Mouse (Mus musculus): ENCODE measurements around the gene Erc2. TPM values are rescaled to one million over a fixed set of nuclear protein-coding genes. Genes with fewer than 3 reads are reported as not detected.

Erc2 gene
- polyA plus RNA-seq, 1 experiment from 2014 or later, result 1.4 TPM

DNA sequence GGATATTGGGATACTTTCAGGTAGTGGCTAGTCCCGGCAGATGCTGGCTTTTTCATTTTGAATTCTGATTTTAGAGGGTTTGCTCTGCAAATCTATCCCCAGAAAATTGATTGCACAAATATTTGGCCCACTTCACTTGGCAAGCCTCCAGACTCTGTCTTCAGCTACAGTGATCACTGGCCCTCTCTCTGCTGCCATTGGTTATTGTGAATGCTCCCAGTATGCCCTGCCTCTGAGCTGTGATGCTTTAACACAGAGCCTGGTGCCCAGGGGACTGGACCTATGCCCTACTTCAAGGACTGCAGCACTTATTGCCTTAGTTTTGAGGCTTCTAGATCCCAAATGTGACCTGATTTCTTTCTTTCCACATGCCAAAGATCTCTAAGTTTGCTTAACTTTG, 686.4 kb downstream of the Erc2 start:
- Histone ChIP-seq H3K4me1 (ENCODE audit: control insufficient read depth, low read depth, low read length) (no peaks in the 10 kb centered on the region), H3K27me3 (ENCODE audit: control insufficient read depth, insufficient read depth, low read depth, low read length) (no peaks in the 10 kb centered on the region), H3K9ac (ENCODE audit: low read depth, low read length) (no peak overlapping the region), H3K36me3 (ENCODE audit: control insufficient read depth, insufficient read depth) (no peaks in the 10 kb centered on the region), H3K27ac (ENCODE audit: low read length) (no peak overlapping the region), H3K4me2 (ENCODE audit: low read depth, low read length) (no peak overlapping the region), H3K9me3 (replicated peaks; ENCODE audit: control insufficient read depth, low read length) (no peaks in the 10 kb centered on the region), H3K4me3 (ENCODE audit: low read depth, low read length) (no peak overlapping the region)
- no peak for ATAC-seq (ENCODE audit: low read depth)
- WGBS (ENCODE audit: insufficient replicate concordance), result 42% methylated on average over 1 of the region's 1 CpGs

DNA sequence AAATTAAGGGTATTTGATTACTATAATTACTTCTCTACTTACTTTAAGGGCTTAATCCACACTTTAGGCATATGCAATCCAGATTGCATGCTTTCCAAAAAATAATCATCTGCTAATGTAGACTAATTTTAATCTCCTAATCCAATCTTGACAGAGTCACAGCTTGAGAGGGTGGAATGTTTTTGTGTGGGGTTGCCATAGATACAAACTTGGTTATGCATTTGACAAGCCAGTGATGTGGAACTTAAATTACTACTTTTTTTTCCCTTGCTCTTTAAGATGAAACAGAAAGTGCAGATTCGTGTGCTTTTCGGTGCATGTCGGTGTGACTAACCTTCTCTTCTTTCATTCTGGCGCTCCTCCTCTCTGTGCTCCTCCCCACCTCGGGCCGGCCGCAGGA, 694.6 kb downstream of the Erc2 start:
- Histone ChIP-seq H3K9ac (ENCODE audit: low read depth, low read length) (no peak overlapping the region), H3K27me3 (ENCODE audit: control insufficient read depth, insufficient read depth, low read depth, low read length) (no peaks in the 10 kb centered on the region), H3K4me3 (ENCODE audit: low read depth, low read length) (no peak overlapping the region), H3K4me2 (ENCODE audit: low read depth, low read length) (no peak overlapping the region), H3K9me3 (replicated peaks; ENCODE audit: control insufficient read depth, low read length) (no peaks in the 10 kb centered on the region), H3K27ac (ENCODE audit: low read length) (no peak overlapping the region), H3K36me3 (ENCODE audit: control insufficient read depth, insufficient read depth) (no peaks in the 10 kb centered on the region), H3K4me1 (ENCODE audit: control insufficient read depth, low read depth, low read length) (no peaks in the 10 kb centered on the region)
- WGBS (ENCODE audit: insufficient replicate concordance), result 71% methylated on average over 7 of the region's 7 CpGs
- ATAC-seq (ENCODE audit: low read depth), result no peak

DNA sequence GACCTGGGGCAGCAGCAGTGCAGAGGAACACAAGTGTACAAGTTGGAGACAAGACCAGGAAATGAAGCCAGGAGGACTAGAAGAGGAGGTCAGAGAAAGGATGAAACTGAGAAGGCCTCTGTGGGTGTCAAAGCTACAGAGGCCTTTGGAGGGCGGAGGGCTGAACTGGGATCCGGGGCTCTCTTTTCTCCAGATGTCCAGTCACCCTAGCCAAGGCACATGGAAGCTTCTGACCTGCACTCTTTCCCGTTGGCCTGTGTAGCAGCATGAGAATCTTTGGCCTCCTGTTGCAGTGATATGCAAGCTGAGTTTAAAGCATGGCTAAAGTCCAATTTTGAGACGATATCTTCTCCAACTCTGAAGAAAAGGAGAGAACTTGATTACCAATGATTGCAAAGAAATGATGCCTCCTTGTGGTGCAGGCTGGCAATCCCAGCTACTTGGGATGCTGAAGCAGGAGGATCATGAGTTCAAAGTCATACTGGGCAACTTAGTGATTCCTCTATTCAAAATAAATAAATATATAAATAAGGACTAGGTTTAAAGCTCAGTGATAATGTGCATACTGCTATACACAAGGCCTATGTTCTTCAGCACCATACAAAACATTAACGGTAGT, 699.8 kb downstream of the Erc2 start:
- H3K27ac ChIP-seq (ENCODE audit: low read length), result no peak overlapping the region
- 63% methylated on average over 5 of the region's 5 CpGs for WGBS (ENCODE audit: insufficient replicate concordance)
- H3K4me3 ChIP-seq (ENCODE audit: low read depth, low read length), result no peak overlapping the region
- H3K9ac ChIP-seq (ENCODE audit: low read depth, low read length), result no peak overlapping the region
- H3K36me3 ChIP-seq (ENCODE audit: control insufficient read depth, insufficient read depth), result no peaks in the 10 kb centered on the region
- ATAC-seq (ENCODE audit: low read depth), result no peak
- H3K27me3 ChIP-seq (ENCODE audit: control insufficient read depth, insufficient read depth, low read depth, low read length), result no peaks in the 10 kb centered on the region
- no peak overlapping the region for H3K4me2 ChIP-seq (ENCODE audit: low read depth, low read length)
- H3K9me3 ChIP-seq (replicated peaks; ENCODE audit: control insufficient read depth, low read length), result no peaks in the 10 kb centered on the region
- H3K4me1 ChIP-seq (ENCODE audit: control insufficient read depth, low read depth, low read length), result no peaks in the 10 kb centered on the region

DNA sequence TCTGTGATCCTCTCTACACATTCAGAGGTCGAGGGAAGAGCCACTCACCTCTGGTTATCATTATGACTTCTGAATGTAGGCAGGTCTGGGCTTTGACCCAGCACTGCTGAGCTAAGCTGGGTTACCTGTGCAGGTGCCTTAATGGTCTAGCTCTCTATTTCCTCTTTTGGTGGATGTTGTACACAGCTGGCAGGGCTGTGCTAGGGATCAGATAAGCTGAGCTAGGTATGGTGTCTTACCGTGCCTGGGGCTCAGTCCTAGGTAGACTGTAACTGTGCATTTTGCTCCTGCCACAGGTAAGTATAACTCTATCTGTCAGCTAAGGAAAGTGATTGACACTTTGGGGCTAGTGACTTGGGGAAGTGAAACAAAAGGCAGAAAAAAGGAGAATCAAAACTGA, 701.0 kb downstream of the Erc2 start:
- 49% methylated on average over 2 of the region's 2 CpGs for WGBS (ENCODE audit: insufficient replicate concordance)
- H3K4me1 ChIP-seq (ENCODE audit: control insufficient read depth, low read depth, low read length), result no peaks in the 10 kb centered on the region
- no peaks in the 10 kb centered on the region for H3K27me3 ChIP-seq (ENCODE audit: control insufficient read depth, insufficient read depth, low read depth, low read length)
- H3K4me2 ChIP-seq (ENCODE audit: low read depth, low read length), result no peak overlapping the region
- no peak overlapping the region for H3K9ac ChIP-seq (ENCODE audit: low read depth, low read length)
- no peak overlapping the region for H3K27ac ChIP-seq (ENCODE audit: low read length)
- H3K9me3 ChIP-seq (replicated peaks; ENCODE audit: control insufficient read depth, low read length), result no peaks in the 10 kb centered on the region
- no peak overlapping the region for H3K4me3 ChIP-seq (ENCODE audit: low read depth, low read length)
- ATAC-seq (ENCODE audit: low read depth), result no peak
- H3K36me3 ChIP-seq (ENCODE audit: control insufficient read depth, insufficient read depth), result no peaks in the 10 kb centered on the region

DNA sequence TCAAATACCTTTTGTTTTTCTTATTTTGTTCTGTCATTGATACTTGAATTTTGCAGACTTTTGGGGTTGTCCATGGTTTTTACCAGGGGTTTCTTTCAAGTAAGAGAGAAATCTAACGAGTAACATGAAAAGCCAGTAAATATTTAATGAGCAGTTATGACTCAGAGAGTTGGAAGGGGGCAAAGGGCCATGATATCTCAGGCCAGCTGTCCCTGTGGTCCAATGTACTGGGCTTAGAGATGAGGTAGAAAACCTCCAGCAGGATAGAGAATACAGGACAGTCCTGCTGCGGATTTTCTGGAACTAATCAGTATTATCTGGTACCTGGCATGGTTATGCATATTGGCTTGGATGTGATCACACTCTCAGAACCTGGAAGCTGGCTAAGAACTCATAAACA, 701.5 kb downstream of the Erc2 start:
- ATAC-seq (ENCODE audit: low read depth), result no peak
- WGBS (ENCODE audit: insufficient replicate concordance), result 45% methylated on average over 2 of the region's 2 CpGs
- no peaks in the 10 kb centered on the region for H3K9me3 ChIP-seq (replicated peaks; ENCODE audit: control insufficient read depth, low read length)

DNA sequence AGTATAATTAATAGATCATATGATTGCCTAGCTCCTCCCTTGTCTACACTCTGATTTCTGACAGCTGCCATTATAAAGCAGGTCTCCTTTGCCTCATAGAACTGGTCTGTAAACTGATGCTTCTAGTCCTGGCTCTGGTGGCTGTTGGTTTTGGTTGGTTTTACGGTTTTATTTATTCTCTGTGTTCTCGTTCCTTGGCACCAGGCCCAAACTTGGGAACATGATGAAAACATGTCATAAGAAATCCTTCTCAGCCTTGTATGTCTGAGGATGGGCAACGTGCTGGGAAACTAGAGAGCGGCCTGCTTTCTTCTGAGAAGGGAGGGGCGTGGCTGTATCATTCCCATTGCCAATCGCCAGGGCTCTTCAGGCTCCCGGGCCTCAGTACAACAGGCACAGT, 704.2 kb downstream of the Erc2 start:
- Histone ChIP-seq H3K4me2 (ENCODE audit: low read depth, low read length) (no peak overlapping the region), H3K9ac (ENCODE audit: low read depth, low read length) (no peak overlapping the region), H3K27me3 (ENCODE audit: control insufficient read depth, insufficient read depth, low read depth, low read length) (no peaks in the 10 kb centered on the region), H3K4me3 (ENCODE audit: low read depth, low read length) (no peak overlapping the region), H3K9me3 (replicated peaks; ENCODE audit: control insufficient read depth, low read length) (no peaks in the 10 kb centered on the region), H3K4me1 (ENCODE audit: control insufficient read depth, low read depth, low read length) (no peaks in the 10 kb centered on the region), H3K36me3 (ENCODE audit: control insufficient read depth, insufficient read depth) (no peaks in the 10 kb centered on the region), H3K27ac (ENCODE audit: low read length) (no peak overlapping the region)
- no peak for ATAC-seq (ENCODE audit: low read depth)
- WGBS (ENCODE audit: insufficient replicate concordance), result 67% methylated on average over 7 of the region's 7 CpGs

More for the DNA sequence above, 701.5 kb downstream of the Erc2 start:
- H3K4me1 ChIP-seq (ENCODE audit: control insufficient read depth, low read depth, low read length), result no peaks in the 10 kb centered on the region
- no peak overlapping the region for H3K9ac ChIP-seq (ENCODE audit: low read depth, low read length)
- no peaks in the 10 kb centered on the region for H3K36me3 ChIP-seq (ENCODE audit: control insufficient read depth, insufficient read depth)
- H3K27ac ChIP-seq (ENCODE audit: low read length), result no peak overlapping the region
- no peak overlapping the region for H3K4me3 ChIP-seq (ENCODE audit: low read depth, low read length)
- no peak overlapping the region for H3K4me2 ChIP-seq (ENCODE audit: low read depth, low read length)
- H3K27me3 ChIP-seq (ENCODE audit: control insufficient read depth, insufficient read depth, low read depth, low read length), result no peaks in the 10 kb centered on the region

DNA sequence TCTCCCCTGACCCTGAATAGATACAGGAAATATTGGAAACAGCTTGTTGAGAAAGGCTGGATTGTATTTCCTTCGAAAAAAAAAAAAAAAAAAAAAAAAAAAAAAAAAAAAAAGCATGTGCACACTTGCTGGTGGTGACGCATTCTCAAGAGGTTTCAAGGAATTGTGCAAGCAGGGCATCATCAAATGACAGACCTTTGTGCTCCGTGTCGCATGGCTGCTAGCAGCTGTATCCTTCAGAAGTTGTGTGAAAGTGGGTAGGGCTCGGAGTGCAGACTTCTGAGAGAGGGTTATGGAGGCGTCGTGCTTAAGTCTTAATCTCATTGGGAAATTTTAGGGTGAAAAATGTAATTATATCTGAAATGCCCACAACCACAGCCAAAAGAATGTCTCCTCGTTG, 706.3 kb downstream of the Erc2 start:
- 46% methylated on average over 8 of the region's 8 CpGs for WGBS (ENCODE audit: insufficient replicate concordance)
- Histone ChIP-seq H3K4me2 (ENCODE audit: low read depth, low read length) (no peak overlapping the region), H3K9ac (ENCODE audit: low read depth, low read length) (no peak overlapping the region), H3K27ac (ENCODE audit: low read length) (no peak overlapping the region), H3K27me3 (ENCODE audit: control insufficient read depth, insufficient read depth, low read depth, low read length) (no peaks in the 10 kb centered on the region), H3K36me3 (ENCODE audit: control insufficient read depth, insufficient read depth) (no peaks in the 10 kb centered on the region), H3K4me3 (ENCODE audit: low read depth, low read length) (no peak overlapping the region), H3K9me3 (replicated peaks; ENCODE audit: control insufficient read depth, low read length) (no peaks in the 10 kb centered on the region), H3K4me1 (ENCODE audit: control insufficient read depth, low read depth, low read length) (no peaks in the 10 kb centered on the region)
- no peak for ATAC-seq (ENCODE audit: low read depth)

DNA sequence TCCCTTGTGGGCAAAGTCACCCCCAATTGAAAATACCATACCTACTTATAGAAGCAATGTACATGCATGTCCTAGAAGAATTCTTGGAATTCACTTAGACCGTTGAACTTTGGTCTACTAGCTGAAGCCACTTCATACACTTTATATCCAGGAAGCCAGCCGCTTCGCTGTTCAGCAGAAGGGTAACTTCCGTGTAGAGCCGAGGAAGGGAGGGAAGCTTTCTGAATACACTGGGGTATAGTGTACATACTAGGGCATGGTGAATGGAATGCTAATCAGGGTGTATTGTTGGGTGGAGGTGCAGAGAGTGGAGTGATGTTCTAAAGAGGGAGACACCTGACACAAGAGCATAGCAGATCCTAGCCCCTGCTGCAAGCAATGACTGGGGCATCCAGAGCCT, 708.9 kb downstream of the Erc2 start:
- Histone ChIP-seq H3K9ac (ENCODE audit: low read depth, low read length) (no peak overlapping the region), H3K27ac (ENCODE audit: low read length) (no peak overlapping the region), H3K36me3 (ENCODE audit: control insufficient read depth, insufficient read depth) (no peaks in the 10 kb centered on the region), H3K27me3 (ENCODE audit: control insufficient read depth, insufficient read depth, low read depth, low read length) (no peaks in the 10 kb centered on the region), H3K4me2 (ENCODE audit: low read depth, low read length) (no peak overlapping the region), H3K4me1 (ENCODE audit: control insufficient read depth, low read depth, low read length) (no peaks in the 10 kb centered on the region), H3K9me3 (replicated peaks; ENCODE audit: control insufficient read depth, low read length) (no peaks in the 10 kb centered on the region), H3K4me3 (ENCODE audit: low read depth, low read length) (no peak overlapping the region)
- WGBS (ENCODE audit: insufficient replicate concordance), result 65% methylated on average over 5 of the region's 5 CpGs
- no peak for ATAC-seq (ENCODE audit: low read depth)

DNA sequence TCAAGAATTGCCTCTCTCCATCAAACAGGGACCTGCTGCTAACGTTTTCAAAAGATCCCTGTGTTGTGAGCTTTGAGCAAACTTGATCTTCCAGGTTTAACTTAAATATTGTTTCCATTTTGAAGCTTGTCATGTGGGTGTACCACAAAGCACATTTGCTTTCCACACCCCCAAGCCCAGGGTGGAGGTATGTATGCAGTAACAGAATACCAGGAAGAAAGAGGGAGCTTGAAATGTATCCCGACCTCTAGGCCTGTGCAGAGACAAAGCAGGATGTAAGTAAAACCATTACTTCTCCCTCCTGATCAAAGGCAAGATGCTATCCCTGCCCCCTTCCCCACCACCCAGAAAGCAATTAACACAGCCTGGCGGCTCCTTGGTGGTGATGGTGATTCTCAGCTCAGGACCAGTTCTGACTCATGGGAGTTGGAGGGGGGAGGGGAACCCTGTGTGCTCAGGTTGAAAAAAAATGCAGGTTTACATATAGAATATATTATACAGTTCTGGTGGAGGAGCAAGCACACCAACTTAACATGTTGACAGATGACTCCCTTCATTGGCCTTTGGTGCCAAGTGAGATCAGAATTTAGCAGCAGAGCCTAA, 710.2 kb downstream of the Erc2 start:
- no peaks in the 10 kb centered on the region for H3K4me1 ChIP-seq (ENCODE audit: control insufficient read depth, low read depth, low read length)
- H3K9me3 ChIP-seq (replicated peaks; ENCODE audit: control insufficient read depth, low read length), result no peaks in the 10 kb centered on the region
- no peak overlapping the region for H3K27ac ChIP-seq (ENCODE audit: low read length)
- no peak overlapping the region for H3K4me2 ChIP-seq (ENCODE audit: low read depth, low read length)
- H3K36me3 ChIP-seq (ENCODE audit: control insufficient read depth, insufficient read depth), result no peaks in the 10 kb centered on the region
- no peak overlapping the region for H3K4me3 ChIP-seq (ENCODE audit: low read depth, low read length)
- H3K27me3 ChIP-seq (ENCODE audit: control insufficient read depth, insufficient read depth, low read depth, low read length), result no peaks in the 10 kb centered on the region
- WGBS (ENCODE audit: insufficient replicate concordance), result 31% methylated on average over 3 of the region's 3 CpGs
- H3K9ac ChIP-seq (ENCODE audit: low read depth, low read length), result no peak overlapping the region
- no peak for ATAC-seq (ENCODE audit: low read depth)
